Mouse (Mus musculus) T-helper 1 cell (primary cell): ENCODE measurements at regions not wholly inside any gene's neighbourhood (a gene's known extent, or its start where the extent isn't known, plus 50 kb on each side); places are given as distances from the start of the nearest gene placed in this dataset.

Experiments used
- in situ Hi-C: fragments of 300-600 bp; cut with MboI, MseI; formaldehyde crosslinking; loops from one replicate; pipeline ENCODE4 v1.15.1; 2025; ENCODE audit warnings: high pct_unique_total_duplicates

GRCm38 (mm10) chr10:117940441-117941265 lies 94.8 kb upstream of the Rap1b start:
- in situ Hi-C loops, result no loop called here

DNA sequence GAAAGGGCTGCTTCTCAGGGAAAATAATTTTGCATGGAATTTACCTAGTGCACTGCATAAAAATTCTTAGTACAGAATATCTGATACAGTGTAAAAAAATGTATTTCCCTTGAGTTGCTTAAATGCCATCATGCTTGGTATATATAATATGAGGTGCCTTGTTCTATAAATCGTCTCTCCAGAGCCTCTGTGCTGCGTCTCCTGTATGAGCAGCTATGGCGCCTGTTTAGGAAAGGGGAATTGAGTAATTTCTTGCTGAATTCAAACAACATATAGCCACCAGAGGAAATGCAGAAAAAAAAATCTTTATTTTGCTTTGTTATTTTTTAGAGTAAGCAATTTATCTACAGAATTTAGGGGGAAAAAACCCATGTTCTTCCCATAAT lies 95.4 kb upstream of the Rap1b start:
- in situ Hi-C loops, result no loop called here

DNA sequence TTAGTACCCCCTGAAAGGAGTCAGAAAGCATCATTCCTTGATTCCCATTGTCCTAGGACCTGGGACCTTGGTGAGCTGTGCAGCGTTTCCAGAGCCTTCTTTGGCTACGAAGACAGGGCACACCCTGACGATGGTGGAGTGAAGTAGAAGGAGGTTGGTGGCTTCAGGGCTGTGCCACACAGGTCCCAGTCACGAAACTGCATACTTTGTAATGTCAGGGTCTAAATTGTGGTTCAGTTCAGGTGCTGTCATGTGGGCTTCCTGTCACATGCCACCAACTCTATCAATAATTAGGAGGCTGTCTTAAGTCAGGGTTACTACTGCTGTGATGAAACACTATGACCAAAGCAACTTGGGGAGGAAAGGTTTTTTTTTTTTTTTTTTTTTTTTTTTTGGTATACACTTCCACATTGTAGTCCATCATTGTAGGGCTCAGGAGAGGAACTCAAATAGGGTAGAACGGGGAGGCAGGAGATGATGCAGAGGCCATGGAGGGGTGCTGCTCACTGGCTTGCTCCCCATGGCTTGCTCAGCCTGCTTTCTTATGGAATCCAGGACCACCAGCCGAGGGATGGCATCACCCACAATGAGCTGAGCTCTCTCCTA lies 98.0 kb upstream of the Rap1b start:
- in situ Hi-C loops, result no loop called here

- in situ Hi-C loops, result no loop called here
Measured at GRCm38 (mm10) chr10:117947191-117947590, 101.4 kb upstream of the Rap1b start.

GRCm38 (mm10) chr10:117947911-117948310 lies 102.1 kb upstream of the Rap1b start:
- in situ Hi-C loops, result no loop called here

DNA sequence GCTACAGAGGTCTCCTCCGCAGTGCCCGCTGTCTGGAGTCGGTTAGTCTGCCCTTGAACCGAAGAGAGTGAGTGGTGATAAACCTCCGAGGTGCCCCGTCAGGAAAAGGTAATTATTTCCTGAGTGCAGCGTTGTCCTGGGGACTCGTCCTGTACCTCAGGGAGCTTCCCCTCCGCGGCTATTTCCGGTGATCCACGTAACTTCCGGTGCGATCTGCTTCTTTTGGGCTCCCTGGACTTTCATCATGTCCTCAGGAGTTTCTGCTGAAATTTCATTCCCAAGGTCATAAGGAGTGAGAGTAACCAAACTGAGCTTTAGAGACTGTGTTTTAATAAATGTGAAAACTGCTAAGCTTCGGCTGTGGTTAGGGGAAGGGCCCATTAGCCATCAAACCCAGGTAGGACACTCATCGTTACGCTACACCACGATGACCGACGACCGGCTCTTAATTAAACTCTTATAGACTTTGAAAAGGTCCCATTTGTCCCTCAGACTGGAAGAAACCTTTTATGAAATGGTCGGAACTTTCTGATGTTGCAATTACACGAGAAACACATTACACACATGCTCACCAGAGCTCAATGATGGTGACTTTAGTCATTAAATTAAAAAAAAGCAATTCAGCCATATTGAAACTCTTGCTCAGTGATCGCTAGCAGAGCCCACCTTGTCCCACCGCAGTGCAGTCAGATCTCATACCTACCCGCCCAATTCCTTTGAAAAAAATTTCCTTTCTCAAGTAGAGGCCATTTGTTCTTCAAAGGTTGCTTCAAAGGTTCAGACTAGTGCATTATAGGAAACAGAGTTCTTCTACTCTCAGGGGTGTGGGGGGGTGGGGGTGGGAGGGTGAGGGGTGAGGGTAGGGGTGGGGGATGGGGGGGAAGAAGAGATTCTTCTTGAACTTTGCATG lies 106.5 kb upstream of the Rap1b start:
- in situ Hi-C loops, result no loop called here

DNA sequence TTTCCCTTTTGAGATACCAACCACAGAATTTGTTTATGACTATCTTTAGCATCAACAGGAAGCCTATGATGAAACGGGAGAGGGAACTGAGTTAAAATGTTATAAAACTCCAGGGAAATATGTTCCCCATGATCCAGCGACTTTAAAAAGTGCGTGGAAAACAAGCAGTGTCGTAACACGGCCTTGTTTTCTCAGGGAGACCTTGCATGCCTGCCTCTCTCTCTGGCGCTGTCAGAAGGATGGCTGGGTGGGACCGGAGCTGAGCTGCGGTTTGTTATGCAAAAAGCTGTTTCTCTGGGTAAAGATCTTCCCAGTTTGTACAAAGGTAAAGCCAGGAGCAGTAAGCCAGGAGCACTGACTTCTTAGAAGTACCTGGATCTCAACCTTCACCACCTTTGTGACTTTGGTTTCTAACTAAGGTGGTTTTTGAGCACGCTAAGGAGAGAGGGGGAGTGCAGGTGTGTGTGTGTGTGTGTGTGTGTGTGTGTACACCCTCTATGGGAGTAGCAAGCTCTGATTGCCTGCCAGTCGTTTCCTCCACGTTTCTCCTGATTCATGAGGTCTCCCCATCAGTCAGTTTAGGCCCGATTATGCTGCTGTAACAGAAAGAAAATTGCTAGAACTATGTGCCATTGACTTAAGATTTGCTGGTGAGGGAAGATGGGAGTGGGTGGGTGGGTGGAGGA lies 107.3 kb upstream of the Rap1b start:
- in situ Hi-C loops, result no loop called here

DNA sequence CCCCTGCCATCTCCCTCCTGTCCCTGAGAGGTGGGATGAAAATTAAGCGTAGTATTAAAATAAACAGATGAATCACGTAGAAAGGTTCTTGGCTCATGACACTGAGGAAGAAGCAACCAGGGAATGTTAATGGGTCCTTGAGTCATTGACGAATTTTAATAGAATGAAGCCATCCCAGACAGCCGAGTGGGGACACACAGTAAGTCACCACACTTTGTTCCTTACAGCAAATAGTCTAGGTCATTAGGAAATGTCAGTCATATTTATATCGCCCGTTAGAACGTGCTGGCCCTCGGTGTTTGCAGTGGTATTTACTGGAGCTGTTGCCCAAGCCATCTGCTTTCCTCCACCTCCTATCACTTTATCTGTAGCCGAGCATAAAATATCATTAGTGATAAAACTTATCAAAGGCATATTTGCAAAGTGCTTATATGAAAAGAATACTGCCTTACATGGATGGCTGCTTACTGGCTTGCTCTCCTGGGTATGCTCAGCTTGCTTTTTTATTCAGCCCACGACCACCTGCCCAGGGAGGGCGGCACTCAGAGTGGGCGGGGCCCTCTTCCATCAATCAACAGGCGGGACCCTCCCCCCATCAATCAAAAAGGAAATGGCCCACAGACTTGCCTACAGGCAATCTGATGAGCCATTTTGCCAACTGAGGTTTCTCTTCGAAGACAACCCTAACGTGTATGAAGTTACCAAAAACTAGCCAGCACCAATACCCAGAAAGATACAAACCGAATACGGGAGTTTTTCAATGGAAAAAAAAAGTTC lies 110.5 kb upstream of the Rap1b start:
- in situ Hi-C loops, result no loop called here

DNA sequence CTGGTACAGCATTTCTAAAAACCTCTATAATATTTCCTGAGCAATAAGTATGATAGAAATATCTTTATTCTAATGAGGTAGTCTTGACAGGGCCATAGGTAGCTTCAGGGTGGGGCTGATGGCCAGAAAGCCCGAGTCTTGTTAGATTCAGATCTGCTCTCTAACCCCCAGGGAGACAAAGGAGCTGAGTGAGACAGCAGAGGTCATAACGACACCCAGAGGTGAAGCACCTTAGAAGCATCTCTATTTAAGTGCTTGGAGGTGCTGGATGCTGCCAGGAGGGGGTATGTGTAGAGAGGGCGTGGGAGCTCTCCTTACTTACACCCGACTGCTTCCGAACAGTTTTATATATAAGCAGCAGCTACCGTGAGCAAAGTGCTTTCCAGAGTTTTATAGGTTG lies 128.9 kb upstream of the Rap1b start:
- in situ Hi-C loops, result loop anchor here (5.0 kb wide), 1 partner anchor 88 kb away; no protein-coding TSS in a partner anchor

- in situ Hi-C loops, result loop anchor here (5.0 kb wide), 1 partner anchor 87 kb away; no protein-coding TSS in a partner anchor
Measured at GRCm38 (mm10) chr10:117975467-117975866, 129.6 kb upstream of the Rap1b start.

DNA sequence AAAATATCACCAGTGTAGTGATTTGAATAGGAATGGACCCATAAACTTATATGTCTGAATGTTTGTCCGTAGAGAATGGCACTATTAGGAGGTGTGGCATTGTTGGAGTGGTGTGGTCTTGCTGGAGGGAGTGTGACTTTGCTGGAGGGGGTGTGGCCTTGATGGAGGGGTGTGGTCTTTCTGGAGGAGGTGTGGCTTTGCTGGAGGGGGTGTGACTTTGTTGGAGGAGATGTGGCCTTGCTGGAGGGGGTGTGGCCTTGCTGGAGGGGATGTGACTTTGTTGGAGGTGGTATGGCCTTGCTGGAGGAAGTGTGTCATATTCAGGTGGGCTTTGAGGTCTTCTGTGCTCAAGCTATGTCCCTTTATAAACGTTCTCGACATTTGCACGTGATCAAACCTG lies 133.3 kb upstream of the Rap1b start:
- in situ Hi-C loops, result loop anchor here (5.0 kb wide), 1 partner anchor 83 kb away; no protein-coding TSS in a partner anchor

DNA sequence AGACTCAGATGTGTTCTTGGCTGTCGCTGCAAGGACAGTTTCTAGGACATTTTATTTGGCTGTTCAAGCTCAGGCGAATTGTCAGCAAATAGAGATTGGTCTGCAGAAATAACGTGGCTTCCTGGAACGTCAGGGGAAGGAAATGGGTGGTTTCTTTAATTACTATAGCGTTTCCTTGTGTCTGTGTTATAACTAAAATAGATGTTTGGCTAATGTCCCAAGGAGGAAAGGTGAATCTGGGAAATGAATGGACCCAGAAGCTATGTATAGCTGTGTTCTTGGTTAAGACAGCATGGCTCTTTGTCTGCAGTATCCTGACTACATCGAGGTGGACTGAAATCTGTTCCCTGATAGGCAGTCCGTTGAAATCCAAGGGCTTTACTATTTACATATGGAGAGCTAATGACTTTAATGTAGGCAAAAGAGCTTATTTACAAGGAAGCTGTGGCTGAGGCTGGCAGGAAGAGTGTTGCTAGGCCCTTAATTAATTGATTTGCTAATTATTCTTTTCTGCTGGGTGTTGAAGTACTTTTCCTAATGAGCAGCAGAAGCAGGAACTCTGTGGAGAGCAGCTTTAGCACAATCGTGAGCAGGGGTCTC lies 136.9 kb upstream of the Rap1b start:
- in situ Hi-C loops, result no loop called here

DNA sequence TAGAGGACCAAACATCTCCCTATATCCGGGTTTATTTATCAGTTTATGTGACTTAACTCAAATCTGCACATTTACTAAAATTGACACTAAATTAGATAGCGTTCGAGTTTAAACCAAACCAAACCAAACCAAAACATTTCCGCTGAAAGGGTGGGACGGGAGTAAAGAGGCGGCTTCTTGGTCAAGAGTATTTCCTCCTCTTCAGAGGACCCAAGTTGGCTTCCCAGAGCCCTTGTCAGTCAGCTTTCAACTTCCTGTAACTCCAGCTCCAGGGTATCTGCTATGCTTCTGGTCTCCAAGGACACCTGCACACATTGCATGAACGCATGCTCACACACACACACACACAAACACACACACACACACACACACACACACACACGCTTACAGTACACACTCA lies 137.4 kb upstream of the Rap1b start:
- in situ Hi-C loops, result no loop called here

DNA sequence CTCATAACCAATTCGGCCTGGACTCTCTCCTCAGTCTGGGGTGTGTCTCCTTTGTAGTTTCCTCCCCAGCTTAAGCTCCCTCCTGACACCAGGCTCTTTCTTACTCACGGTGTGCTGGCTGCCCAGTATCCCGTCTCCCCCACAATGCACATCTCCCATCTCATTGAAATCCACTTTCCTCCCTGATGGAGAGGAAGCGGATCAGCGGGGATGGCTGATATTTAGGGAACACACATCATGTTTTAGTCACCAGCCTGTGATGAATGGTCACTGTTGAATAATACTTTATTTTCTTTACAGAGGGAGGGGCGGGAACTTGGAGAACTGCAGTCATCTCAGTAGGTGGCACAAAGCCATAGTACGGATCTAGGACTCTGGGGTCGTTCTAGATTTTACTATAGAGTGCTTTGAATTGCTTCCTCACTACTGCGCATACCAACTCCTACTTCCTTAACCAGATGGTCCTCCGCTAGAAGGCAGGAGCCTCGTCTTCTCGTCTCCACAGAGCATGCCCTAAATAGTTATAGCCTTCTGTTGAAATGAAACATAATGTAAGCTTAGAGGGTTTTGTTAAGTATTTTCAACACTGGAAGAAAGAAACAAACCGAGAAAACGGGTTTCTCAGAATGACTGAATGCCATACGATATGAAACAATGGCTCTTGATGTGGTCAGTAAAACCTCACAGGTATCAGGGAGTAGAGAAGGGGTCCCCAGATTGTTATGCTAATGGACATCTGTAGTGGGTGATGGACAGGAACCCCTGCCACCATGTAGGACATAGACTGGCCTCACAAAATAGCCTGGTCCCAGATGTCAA lies 139.2 kb upstream of the Rap1b start:
- in situ Hi-C loops, result no loop called here

DNA sequence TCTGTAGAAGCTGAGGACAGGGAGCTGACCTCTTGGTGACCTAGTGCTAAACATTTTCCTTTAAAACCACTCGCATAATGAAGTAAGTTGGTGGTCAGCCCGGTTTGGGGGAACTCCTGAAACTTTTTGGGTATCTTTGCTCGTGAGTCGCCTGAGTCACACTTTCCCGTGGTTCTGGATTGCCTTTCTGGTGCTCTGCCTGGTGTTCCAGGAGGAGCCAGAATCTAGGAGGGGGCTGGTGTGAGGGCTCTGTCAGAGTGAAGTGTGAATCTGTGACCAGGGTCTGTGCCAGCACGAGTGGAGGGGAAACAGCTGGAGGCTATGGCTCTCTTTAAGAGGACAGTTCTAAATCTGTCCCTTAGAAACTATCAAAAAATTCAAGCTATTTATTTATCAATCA lies 141.8 kb upstream of the Rap1b start:
- in situ Hi-C loops, result no loop called here

- in situ Hi-C loops, result no loop called here
Measured at GRCm38 (mm10) chr10:117988076-117988475, 142.2 kb upstream of the Rap1b start.

- in situ Hi-C loops, result no loop called here
Measured at GRCm38 (mm10) chr10:117991176-117991575, 145.3 kb upstream of the Rap1b start.

GRCm38 (mm10) chr10:117992317-117992716 lies 146.5 kb upstream of the Rap1b start:
- in situ Hi-C loops, result no loop called here

GRCm38 (mm10) chr10:117993809-117994208 lies 147.8 kb upstream of the Mdm1 start:
- in situ Hi-C loops, result no loop called here
